Mouse (Mus musculus) cerebellum, adult 2 months (tissue): ENCODE measurements around the gene Fam19a2.

Experiments
- CTCF ChIP-seq: fragments of 200-500 bp; IDR thresholded peaks from 2 replicates; pipeline ENCODE4 v1.5.1; 2011; ENCODE audit warnings: low read depth, mild to moderate bottlenecking, control low read depth, low read length, moderate library complexity, borderline replicate concordance; ENCODE audit not compliant: insufficient read depth
- POLR2A ChIP-seq: fragments of 200-500 bp; IDR thresholded peaks from 2 replicates; pipeline ENCODE4 v1.6.1; 2011; ENCODE audit warnings: low read length, control low read depth, borderline replicate concordance; ENCODE audit not compliant: insufficient read depth

- TF ChIP-seq CTCF (no peak), POLR2A (no peak)
Observed at GRCm38 (mm10) chr10:123577823-123578222, 314.0 kb downstream of the Fam19a2 start.
